In the genomic region with DNA sequence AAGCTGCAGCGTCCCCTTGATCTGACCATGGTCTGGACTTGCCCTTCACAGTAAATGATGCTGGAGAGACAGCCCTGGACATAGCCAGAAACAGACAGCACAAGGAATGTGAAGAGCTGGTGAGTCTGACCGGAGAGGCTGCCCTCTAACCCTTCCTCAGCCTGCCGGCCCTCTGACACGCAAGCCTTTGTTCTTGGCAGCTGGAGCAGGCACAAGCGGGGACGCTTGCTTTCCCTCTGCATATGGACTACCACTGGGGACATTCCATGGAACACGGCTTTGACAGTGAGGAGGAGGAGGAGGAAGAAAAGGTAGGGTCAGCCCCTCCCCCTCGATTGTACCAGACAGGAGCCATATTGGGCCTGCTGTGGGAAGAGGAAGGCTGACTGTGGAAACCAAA, we compare ENCODE assay signal across 15 mouse cellular contexts. TPM values are rescaled to one million over a fixed set of nuclear protein-coding genes. Genes with fewer than 3 reads are reported as not detected.
"Had no signal": no experiment of that assay in that cellular context is flagged by ENCODE, and none has a peak within 500 bp of the region (broad histone marks: within the 10 kb centered on the region; RNA-seq: fewer than 3 reads in every experiment).

No protein-coding gene starts in this region.

- DNase-seq: kidney, adult 8-10 months; kidney, postnatal 14 days; kidney, postnatal 4 days; left cerebral cortex, postnatal 4 days; liver, postnatal 0 days; lung, embryonic 14.5 days; thymus, adult 18-20 months; thymus, postnatal 36 days had no signal

- H3K9ac ChIP-seq: limb, embryonic 12.5 days; limb, embryonic 15.5 days; liver, embryonic 14.5 days; liver, postnatal 0 days; lung, embryonic 14.5 days; midbrain, embryonic 13.5 days had no signal

- H3K27ac ChIP-seq: limb, embryonic 12.5 days; limb, embryonic 15.5 days; liver, embryonic 14.5 days; macrophage; midbrain, embryonic 13.5 days had no signal

- H3K36me3 ChIP-seq: midbrain, embryonic 13.5 days had no signal

- ATAC-seq: lung, postnatal 0 days; midbrain, embryonic 13.5 days had no signal

- H3K9me3 ChIP-seq: limb, embryonic 12.5 days; limb, embryonic 15.5 days had no signal

- H3K4me3 ChIP-seq: limb, embryonic 12.5 days; limb, embryonic 15.5 days; midbrain, embryonic 13.5 days had no signal

- H3K4me2 ChIP-seq: limb, embryonic 12.5 days; limb, embryonic 15.5 days; liver, embryonic 11.5 days; lung, embryonic 14.5 days; midbrain, embryonic 13.5 days had no signal

RNA-seq across cellular contexts. Expression of a gene that starts 6.6 kb away (rescaled TPM):
- polyA plus RNA-seq: macrophage had no signal
